Comparison of ENCODE assay signal across 26 mouse cellular contexts in genomic region chr6:129126861-129127260, GRCm38 (mm10). TPM values are rescaled to one million over a fixed set of nuclear protein-coding genes. Genes with fewer than 3 reads are reported as not detected.
DNase-seq lines count a peak whose midpoint lies in the region; TF ChIP-seq lines count a peak whose summit lies in the region.
"Had no signal": no experiment of that assay in that cellular context is flagged by ENCODE, and none has a peak within 500 bp of the region (broad histone marks: within the 10 kb centered on the region; RNA-seq: fewer than 3 reads in every experiment).

No protein-coding gene starts in this region.

- H3K36me3 ChIP-seq in heart, embryonic 10.5 days = no peaks in the 10 kb centered on the region
- H3K36me3 ChIP-seq: G1E had no signal

- TF ChIP-seq CTCF in gastrocnemius, adult 2 months (IDR thresholded peaks at IDR 0.05) = no peak
- no peak for TF ChIP-seq CTCF in cerebellum, adult 2 months (IDR thresholded peaks at IDR 0.05; ENCODE audit: borderline replicate concordance, insufficient read depth, low read depth, low read length)

- no peaks in the 10 kb centered on the region for H3K4me1 ChIP-seq in heart, embryonic 10.5 days
- no peaks in the 10 kb centered on the region for H3K4me1 ChIP-seq in cerebellum, adult 2 months (ENCODE audit: control insufficient read depth, insufficient read depth, low read length)

- intact Hi-C loops in gastrocnemius, adult 2 months (cut with DNase I) = no loop called here

- no peak for DNase-seq in gastrocnemius, adult 2 months
- DNase-seq in gastrocnemius, adult 18-20 months (ENCODE audit: low spot score) = no peak
- peak; percentile 89 for DNase-seq in heart, adult 11 months
- DNase-seq in heart, embryonic 10.5 days (ENCODE audit: low spot score) = no peak
- DNase-seq in skeletal muscle tissue, adult 2 months (ENCODE audit: low read depth, low spot score) = peak; percentile 55
- no peak for DNase-seq in cerebellum, adult 2 months
- DNase-seq: adrenal gland, adult 2 months; adrenal gland, adult 8-10 months; adrenal gland, postnatal 10 days; adrenal gland, postnatal 14 days; adrenal gland, postnatal 25 days; adrenal gland, postnatal 36 days; B cell, adult 2 months; cerebellum, adult 11 months; cerebellum, adult 11-12 months; cerebellum, adult 18-20 months had no signal

- no peak for TF ChIP-seq POLR2A in cerebellum, adult 2 months (IDR thresholded peaks at IDR 0.05; ENCODE audit: borderline replicate concordance, insufficient read depth, low read length)

- no peak overlapping the region for H3K4me3 ChIP-seq in gastrocnemius, adult 2 months
- no peak overlapping the region for H3K4me3 ChIP-seq in heart, embryonic 10.5 days
- no peak overlapping the region for H3K4me3 ChIP-seq in cerebellum, adult 2 months (replicated peaks; ENCODE audit: insufficient read depth, low read depth, low read length)

- H3K9me3 ChIP-seq in heart, embryonic 10.5 days = no peaks in the 10 kb centered on the region

- peak overlapping the region; percentile 16; the same call in 1 of the 2 replicates for H3K27ac ChIP-seq in gastrocnemius, adult 2 months
- H3K27ac ChIP-seq in heart, embryonic 10.5 days = no peak overlapping the region
- H3K27ac ChIP-seq in cerebellum, adult 2 months (ENCODE audit: insufficient read depth, low read length) = no peak overlapping the region

- H3K27me3 ChIP-seq in heart, embryonic 10.5 days (ENCODE audit: insufficient read depth, poor library complexity, severe bottlenecking) = no peaks in the 10 kb centered on the region
- H3K27me3 ChIP-seq in cerebellum, adult 2 months (ENCODE audit: control insufficient read depth, insufficient read depth, low read length) = no peaks in the 10 kb centered on the region
- H3K27me3 ChIP-seq: CH12.LX, Patski had no signal

RNA-seq across cellular contexts. Expression of gene Clec2e, which starts 26.1 kb away (rescaled TPM):
- total RNA-seq in gastrocnemius, adult 2 months (2021) = under 1 TPM; 0.11 to 0.23 TPM
- under 1 TPM; 0.31 to 0.59 TPM for total RNA-seq in gastrocnemius, adult 18-20 months (2021)
- polyA plus RNA-seq in heart, embryonic 10.5 days (2016; fragmentation: Nextera tagmentation; extraction: Ambion mirVana) = not detected in 2 replicates
- polyA plus RNA-seq in cerebellum, adult 2 months (2012; rRNA removed) = not detected in 2 replicates
- total RNA-seq: adrenal gland, adult 18-20 months; adrenal gland, adult 2 months; adrenal gland, postnatal 10 days; adrenal gland, postnatal 14 days; adrenal gland, postnatal 25 days; adrenal gland, postnatal 36 days; CH12.LX; ES-E14; G1E; MEL had no signal
- polyA plus RNA-seq: activated CD4-positive, CD25-positive, alpha-beta regulatory T cell, adult 4 months; adrenal gland, adult 2 months; brain, embryonic 14.5 days; C2C12; CD4-positive, CD25-positive, alpha-beta regulatory T cell, adult 4 months; G1E; Patski had no signal

RNA-seq across cellular contexts. Expression of gene Clec2d, which starts 53.6 kb away (rescaled TPM):
- 100 to 1,000 TPM in 1 of 2 experiments, 10 to 100 TPM in 1; 73.7 to 109 TPM for total RNA-seq in gastrocnemius, adult 2 months (2021)
- total RNA-seq in gastrocnemius, adult 18-20 months (2021) = 10 to 100 TPM; 54.9 to 94.0 TPM
- polyA plus RNA-seq in heart, embryonic 10.5 days (2016; fragmentation: Nextera tagmentation; extraction: Ambion mirVana) = not detected in 2 replicates
- 12.2 and 14.9 TPM in 2 replicates for polyA plus RNA-seq in cerebellum, adult 2 months (2012; rRNA removed)
- total RNA-seq: G1E had no signal
- polyA plus RNA-seq: G1E had no signal

Comparison
In these comparisons a context has a peak if more than half of its experiments do, and no peak if none do; other contexts are left out.
1. DNase-seq: peak in heart, adult 11 months (single experiment) and skeletal muscle tissue, adult 2 months (single experiment); none in gastrocnemius, adult 2 months (single experiment), gastrocnemius, adult 18-20 months (single experiment), heart, embryonic 10.5 days (single experiment) and cerebellum, adult 2 months (0 of 2).